Mouse (Mus musculus) limb, embryonic 13.5 days (tissue): ENCODE measurements around the gene Dync1i1. TPM values are rescaled to one million over a fixed set of nuclear protein-coding genes. Genes with fewer than 3 reads are reported as not detected.

Source experiments
- ATAC-seq: fragments of 200-750 bp; cut with Nextera tagmentation; 2 replicates; pipeline ENCODE4 v1.8.0; 2017; ENCODE audit warnings: low read depth, moderate number of reproducible peaks, moderate TSS enrichment; ENCODE audit not compliant: low FRiP score
- H3K27ac ChIP-seq: fragments of 300-500 bp; sonication (generic); 2 replicates; pipeline ENCODE4 v1.5.1; 2015; ENCODE audit warnings: inconsistent platforms, mild to moderate bottlenecking, moderate library complexity
- H3K27me3 ChIP-seq: fragments of 300-500 bp; sonication (generic); 2 replicates; pipeline ENCODE4 v1.6.1; 2015; ENCODE audit warnings: mild to moderate bottlenecking, inconsistent platforms
- H3K36me3 ChIP-seq: fragments of 300-500 bp; sonication (generic); 2 replicates; pipeline ENCODE4 v1.6.1; 2015; ENCODE audit warnings: inconsistent platforms, mild to moderate bottlenecking, moderate library complexity
- H3K4me1 ChIP-seq: fragments of 300-500 bp; sonication (generic); 2 replicates; pipeline ENCODE4 v1.6.1; 2015; ENCODE audit warnings: inconsistent platforms
- H3K4me2 ChIP-seq: fragments of 300-500 bp; sonication (generic); replicated peaks from 2 replicates; pipeline ENCODE4 v1.6.1; 2015; ENCODE audit warnings: inconsistent platforms, mild to moderate bottlenecking, moderate library complexity
- H3K4me3 ChIP-seq: fragments of 300-500 bp; sonication (generic); 2 replicates; pipeline ENCODE4 v1.5.1; 2015; ENCODE audit warnings: moderate library complexity, mild to moderate bottlenecking, inconsistent platforms
- H3K9ac ChIP-seq: fragments of 300-500 bp; sonication (generic); 2 replicates; pipeline ENCODE4 v1.6.1; 2015; ENCODE audit warnings: mild to moderate bottlenecking, inconsistent platforms
- H3K9me3 ChIP-seq: fragments of 300-500 bp; sonication (generic); 2 replicates; pipeline ENCODE4 v1.6.1; 2016; ENCODE audit warnings: inconsistent platforms
- WGBS: fragments of 180-500 bp; shearing (Covaris S2); methylation state at CpG from one replicate; pipeline ENCODE4 v1.1.7; 2015; 5-methylcytosine and 5-hydroxymethylcytosine counted together
- polyA plus RNA-seq: library from polyadenylated mRNA; unstranded; fragments of >200 nt; fragmentation: Nextera tagmentation; extraction: Ambion mirVana; gene quantifications from 2 replicates; pipeline ENCODE4 v1.2.1, GENCODE M21; 2015

Gene Dync1i1
- polyA plus RNA-seq, 1 experiment from 2014 or later: 9.3 TPM

- H3K9me3 ChIP-seq: no peaks in the 10 kb centered on the region
- no peaks in the 10 kb centered on the region for H3K36me3 ChIP-seq
- H3K27me3 ChIP-seq: no peaks in the 10 kb centered on the region
- H3K4me3 ChIP-seq: no peak overlapping the region
- H3K4me2 ChIP-seq: no peak overlapping the region
- 76% methylated on average over 7 of the region's 7 CpGs for WGBS
- no peak overlapping the region for H3K9ac ChIP-seq
- H3K27ac ChIP-seq: no peak overlapping the region
- ATAC-seq: no peak
- no peaks in the 10 kb centered on the region for H3K4me1 ChIP-seq
Observed at GRCm38 (mm10) chr6:5790607-5791006, 65.2 kb downstream of the Dync1i1 start.

- no peak for ATAC-seq
Observed at GRCm38 (mm10) chr6:5794106-5794753, 68.8 kb downstream of the Dync1i1 start.

GRCm38 (mm10) chr6:5795314-5795713 lies 69.9 kb downstream of the Dync1i1 start:
- no peaks in the 10 kb centered on the region for H3K9me3 ChIP-seq
- WGBS: 77% methylated on average over 2 of the region's 2 CpGs
- no peaks in the 10 kb centered on the region for H3K36me3 ChIP-seq

More at GRCm38 (mm10) chr6:5794106-5794753, 68.8 kb downstream of the Dync1i1 start:
- no peak overlapping the region for H3K4me3 ChIP-seq
- H3K36me3 ChIP-seq: no peaks in the 10 kb centered on the region
- no peak overlapping the region for H3K27ac ChIP-seq
- no peak overlapping the region for H3K9ac ChIP-seq
- no peak overlapping the region for H3K4me2 ChIP-seq
- no peaks in the 10 kb centered on the region for H3K27me3 ChIP-seq
- H3K9me3 ChIP-seq: no peaks in the 10 kb centered on the region
- no peaks in the 10 kb centered on the region for H3K4me1 ChIP-seq
- WGBS: 63% methylated on average over 5 of the region's 5 CpGs

GRCm38 (mm10) chr6:5802124-5802839 lies 76.8 kb downstream of the Dync1i1 start:
- no peaks in the 10 kb centered on the region for H3K9me3 ChIP-seq
- H3K36me3 ChIP-seq: no peaks in the 10 kb centered on the region
- H3K4me3 ChIP-seq: no peak overlapping the region
- H3K27me3 ChIP-seq: no peaks in the 10 kb centered on the region
- WGBS: 38% methylated on average over 6 of the region's 6 CpGs
- no peak overlapping the region for H3K9ac ChIP-seq
- peak; percentile 72 for ATAC-seq
- H3K4me1 ChIP-seq: peaks cover 18% of the 10 kb centered on the region
- peak overlapping the region; percentile 39; the same call in 1 of the 2 replicates for H3K27ac ChIP-seq
- no peak overlapping the region for H3K4me2 ChIP-seq

More at GRCm38 (mm10) chr6:5795314-5795713, 69.9 kb downstream of the Dync1i1 start:
- no peaks in the 10 kb centered on the region for H3K4me1 ChIP-seq
- no peak overlapping the region for H3K9ac ChIP-seq
- H3K4me3 ChIP-seq: no peak overlapping the region
- H3K27ac ChIP-seq: no peak overlapping the region
- no peak for ATAC-seq
- no peak overlapping the region for H3K4me2 ChIP-seq
- H3K27me3 ChIP-seq: no peaks in the 10 kb centered on the region

- Histone ChIP-seq H3K36me3 (no peaks in the 10 kb centered on the region), H3K27ac (peak overlapping the region; percentile 55), H3K27me3 (no peaks in the 10 kb centered on the region), H3K9me3 (no peaks in the 10 kb centered on the region), H3K9ac (no peak overlapping the region), H3K4me1 (peaks cover 25% of the 10 kb centered on the region), H3K4me3 (no peak overlapping the region), H3K4me2 (0 out of 2 replicates have a peak overlapping the region, but pooled peaks have one; percentile 3)
- 27% methylated on average over 11 of the region's 11 CpGs for WGBS
- peak; percentile 79 for ATAC-seq
Observed at GRCm38 (mm10) chr6:5802840-5803491, 77.5 kb downstream of the Dync1i1 start.

GRCm38 (mm10) chr6:5808008-5808421 lies 82.6 kb downstream of the Dync1i1 start:
- 11% methylated on average over 3 of the region's 3 CpGs for WGBS
- Histone ChIP-seq H3K4me3 (no peak overlapping the region), H3K9me3 (no peaks in the 10 kb centered on the region), H3K9ac (no peak overlapping the region), H3K27ac (0 out of 2 replicates have a peak overlapping the region, but pooled peaks have one; percentile 23), H3K27me3 (no peaks in the 10 kb centered on the region), H3K4me2 (peak overlapping the region; percentile 19; the same call in 1 of the 2 replicates), H3K36me3 (no peaks in the 10 kb centered on the region), H3K4me1 (peaks cover 24% of the 10 kb centered on the region)
- ATAC-seq: peak; percentile 85

- Histone ChIP-seq H3K27me3 (no peaks in the 10 kb centered on the region), H3K4me2 (no peak overlapping the region), H3K9ac (no peak overlapping the region), H3K27ac (no peak overlapping the region), H3K4me3 (no peak overlapping the region), H3K36me3 (no peaks in the 10 kb centered on the region), H3K9me3 (no peaks in the 10 kb centered on the region), H3K4me1 (peaks cover 14% of the 10 kb centered on the region)
- 47% methylated on average over 1 of the region's 1 CpGs for WGBS
- no peak for ATAC-seq
Observed at GRCm38 (mm10) chr6:5812076-5812475, 86.6 kb downstream of the Dync1i1 start.

GRCm38 (mm10) chr6:5819674-5820073 lies 94.2 kb downstream of the Dync1i1 start:
- no peak overlapping the region for H3K4me3 ChIP-seq
- H3K4me1 ChIP-seq: peaks cover 23% of the 10 kb centered on the region
- 70% methylated on average over 3 of the region's 3 CpGs for WGBS
- no peak for ATAC-seq
- H3K27me3 ChIP-seq: 0 out of 2 replicates have a peak, but pooled peaks cover 3% of the 10 kb centered on the region
- no peaks in the 10 kb centered on the region for H3K36me3 ChIP-seq
- no peak overlapping the region for H3K9ac ChIP-seq
- H3K27ac ChIP-seq: no peak overlapping the region
- no peak overlapping the region for H3K4me2 ChIP-seq
- no peaks in the 10 kb centered on the region for H3K9me3 ChIP-seq

- ATAC-seq: peak; percentile 72; the same call in 1 of the 2 replicates
Observed at GRCm38 (mm10) chr6:5825461-5825860, 100.0 kb downstream of the Dync1i1 start.

GRCm38 (mm10) chr6:5827064-5827463 lies 101.6 kb downstream of the Dync1i1 start:
- no peak overlapping the region for H3K9ac ChIP-seq
- no peak overlapping the region for H3K27ac ChIP-seq
- no peaks in the 10 kb centered on the region for H3K9me3 ChIP-seq
- H3K4me1 ChIP-seq: peaks cover 40% of the 10 kb centered on the region
- no peaks in the 10 kb centered on the region for H3K27me3 ChIP-seq
- H3K4me2 ChIP-seq: no peak overlapping the region
- ATAC-seq: no peak
- no peaks in the 10 kb centered on the region for H3K36me3 ChIP-seq
- no peak overlapping the region for H3K4me3 ChIP-seq
- WGBS: 36% methylated on average over 4 of the region's 4 CpGs

More at GRCm38 (mm10) chr6:5825461-5825860, 100.0 kb downstream of the Dync1i1 start:
- no peaks in the 10 kb centered on the region for H3K9me3 ChIP-seq
- no peak overlapping the region for H3K9ac ChIP-seq
- H3K27ac ChIP-seq: peak overlapping the region; percentile 44; the same call in 1 of the 2 replicates
- H3K27me3 ChIP-seq: 0 out of 2 replicates have a peak, but pooled peaks cover 3% of the 10 kb centered on the region
- H3K36me3 ChIP-seq: no peaks in the 10 kb centered on the region
- WGBS: 26% methylated on average over 3 of the region's 3 CpGs
- no peak overlapping the region for H3K4me3 ChIP-seq
- peak overlapping the region; percentile 27 for H3K4me2 ChIP-seq
- H3K4me1 ChIP-seq: peaks cover 40% of the 10 kb centered on the region

- ATAC-seq: peak; percentile 49; the same call in 1 of the 2 replicates
- no peak overlapping the region for H3K4me3 ChIP-seq
- H3K27ac ChIP-seq: peak overlapping the region; percentile 59; the same call in 1 of the 2 replicates
- no peaks in the 10 kb centered on the region for H3K36me3 ChIP-seq
- H3K9me3 ChIP-seq: no peaks in the 10 kb centered on the region
- no peaks in the 10 kb centered on the region for H3K27me3 ChIP-seq
- peaks cover 40% of the 10 kb centered on the region for H3K4me1 ChIP-seq
- no peak overlapping the region for H3K4me2 ChIP-seq
- H3K9ac ChIP-seq: no peak overlapping the region
- WGBS: 9% methylated on average over 14 of the region's 14 CpGs
Observed at GRCm38 (mm10) chr6:5828409-5828974, 103.1 kb downstream of the Dync1i1 start.
